Mouse (Mus musculus) G1E (cell line): ENCODE measurements around the gene Slc6a19.

Source experiments
- CTCF ChIP-seq: IDR thresholded peaks from 2 replicates; pipeline ENCODE4 v1.5.1; 2012; ENCODE audit warnings: low read depth, low read length, inconsistent platforms, mixed read lengths
- GATA1 ChIP-seq: IDR thresholded peaks from 2 replicates; pipeline ENCODE4 v1.6.1; 2012; ENCODE audit warnings: borderline replicate concordance, low read length, inconsistent platforms, mixed read lengths
- GATA2 ChIP-seq: IDR thresholded peaks from 2 replicates; pipeline ENCODE4 v1.6.1; 2012; ENCODE audit warnings: low read depth, low read length, inconsistent platforms, borderline replicate concordance
- POLR2AphosphoS5 ChIP-seq: IDR thresholded peaks from 2 replicates; pipeline ENCODE4 v1.6.1; 2012; ENCODE audit warnings: low read depth, low read length, inconsistent platforms; ENCODE audit not compliant: insufficient replicate concordance
- TAL1 ChIP-seq: conservative IDR thresholded peaks from 2 replicates; pipeline ENCODE4 v1.6.1; 2012; ENCODE audit warnings: low read depth, low read length, inconsistent platforms, mixed read lengths

- TF ChIP-seq CTCF (no peak; the same call in 1 of the 2 replicates), GATA1 (no peak), GATA2 (no peak), POLR2AphosphoS5 (no peak), TAL1 (no peak)
Observed at GRCm38 (mm10) chr13:73692249-73692868, 12.3 kb downstream of the Slc6a19 start.
